Mouse (Mus musculus) lung, adult 10 weeks (tissue): ENCODE measurements around the gene Lamc1. TPM values are rescaled to one million over a fixed set of nuclear protein-coding genes. Genes with fewer than 3 reads are reported as not detected.

Source experiments
- polyA plus RNA-seq: library from polyadenylated mRNA; stranded (reverse); fragments of 350-450 nt; fragmentation: Illumina TruSeq; extraction: RNeasy Lipid Tissue Mini Kit (QIAGEN cat#74804); gene quantifications from one replicate; pipeline ENCODE4 v1.2.3, GENCODE M21; 2014; ENCODE audit warnings: low read depth, low replicate concordance; ENCODE audit not compliant: insufficient read depth

The Lamc1 gene
- 50.4 TPM for polyA plus RNA-seq

DNA sequence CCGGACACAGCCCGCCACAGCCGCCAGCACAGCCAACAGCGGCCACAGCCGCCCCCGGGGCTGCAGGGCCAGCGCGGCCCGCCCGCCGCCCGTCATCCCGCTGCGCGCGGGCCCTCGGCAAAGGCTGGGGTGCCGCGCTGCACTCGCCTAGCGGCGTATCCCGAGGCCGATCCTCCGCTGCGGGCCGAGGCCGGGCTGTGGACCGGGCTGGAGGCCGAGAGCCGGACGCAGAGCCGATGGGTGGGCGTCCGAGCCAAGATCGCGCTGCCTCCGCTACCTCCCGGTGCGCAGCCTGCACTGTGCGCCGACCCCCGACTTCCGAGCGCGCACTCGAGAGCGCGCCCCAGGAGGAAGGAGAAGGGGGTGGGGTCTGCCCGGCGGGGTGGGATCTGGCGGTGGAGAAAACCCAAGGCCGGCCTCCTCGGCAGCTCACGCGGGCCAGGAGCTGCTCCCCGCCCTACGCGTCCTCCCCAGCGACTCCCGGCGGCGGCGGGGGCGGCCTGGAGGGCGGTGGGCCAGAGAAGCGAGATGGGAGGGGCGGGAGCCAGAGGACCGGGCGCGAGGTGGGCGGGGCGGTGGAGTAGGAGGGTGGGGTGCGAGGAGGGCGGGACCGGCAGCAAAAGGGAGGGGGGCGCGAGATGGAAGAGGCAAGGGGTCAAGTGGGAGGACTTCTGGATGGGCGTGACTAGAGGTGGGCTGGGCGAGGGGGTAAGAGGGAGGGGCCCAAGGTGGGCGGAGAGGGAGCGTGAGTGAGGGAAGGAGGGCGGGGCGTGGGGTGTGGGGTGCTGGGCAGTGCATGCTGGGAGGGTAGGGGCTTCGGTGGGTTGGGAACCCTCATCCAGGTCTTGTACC, at the start of gene Lamc1:
Gene Lamc1 (minus strand): TSS at position 343 of the 852 bp plus-strand sequence.

DNA sequence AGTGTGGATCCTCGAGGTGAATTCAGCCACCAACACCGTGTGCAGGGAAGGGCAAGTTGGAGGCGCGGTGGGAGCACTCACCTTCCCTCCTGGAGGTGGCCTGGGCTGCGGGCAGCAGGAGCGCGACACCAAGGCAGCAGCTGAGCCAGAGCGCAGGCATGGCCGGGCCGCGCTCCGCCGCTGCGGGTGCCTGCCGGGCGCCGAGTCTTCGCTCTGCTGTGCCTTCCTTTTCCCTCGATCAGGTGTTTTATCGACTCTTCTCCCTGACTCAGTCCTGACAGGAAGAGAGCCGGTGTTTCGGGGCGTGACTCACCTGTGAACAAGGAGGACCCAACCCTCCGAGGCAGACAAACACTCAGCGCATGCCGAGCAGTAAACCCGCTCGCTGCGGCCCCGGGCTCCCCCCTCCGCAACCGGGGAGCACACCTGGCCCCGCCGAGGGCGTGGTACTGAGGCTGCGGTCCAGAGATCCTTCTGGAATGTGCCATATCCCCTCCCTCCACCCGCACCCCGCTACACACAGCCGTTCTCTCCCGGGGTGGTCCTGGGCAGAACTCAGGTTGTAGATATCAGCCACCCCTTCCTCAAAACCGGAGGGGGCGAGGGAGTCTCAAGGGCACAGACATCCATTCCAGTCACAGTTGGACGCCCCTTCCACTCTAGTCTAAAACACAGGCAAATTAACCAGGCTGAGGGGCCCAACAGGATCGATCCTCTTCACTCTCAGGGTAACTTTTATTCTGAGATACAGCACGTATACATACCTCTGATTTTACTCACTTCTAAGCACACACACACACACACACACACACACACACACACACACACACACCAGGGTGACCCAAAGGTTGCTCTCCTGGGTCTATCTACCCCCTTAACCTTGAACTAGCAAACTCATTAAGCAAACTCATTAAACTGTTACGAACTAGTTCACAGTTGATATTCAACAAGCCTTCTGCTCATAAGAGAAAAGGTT, 146.5 kb downstream of the Lamc1 start, which contains the start of gene Lamc2:
Gene Lamc2 (minus strand): TSS at position 620 of the 976 bp plus-strand sequence.

Other genes starting within 250 kb of the Lamc1 start
- 24.0 TPM for gene Lamc2, start 146.3 kb downstream of the Lamc1 start, polyA plus RNA-seq
- 0.24 TPM for gene Shcbp1l, start 92.4 kb upstream of the Lamc1 start, polyA plus RNA-seq
- 26.6 TPM for gene Dhx9, start 154.9 kb upstream of the Lamc1 start, polyA plus RNA-seq
- gene Npl, start 217.3 kb upstream of the Lamc1 start, polyA plus RNA-seq = 2.3 TPM